Mouse (Mus musculus) CH12.LX (cell line): ENCODE measurements around the gene Mvd. TPM values are rescaled to one million over a fixed set of nuclear protein-coding genes. Genes with fewer than 3 reads are reported as not detected.

Source experiments
- DNase-seq: peaks from one replicate; pipeline ENCODE4 v3.0.0-alpha.2; 2013; ENCODE audit errors: extremely low read depth
- H3K27ac ChIP-seq: 2 replicates; pipeline ENCODE4 v1.5.1; 2012; ENCODE audit warnings: low read depth, mild to moderate bottlenecking, control low read depth, moderate library complexity; ENCODE audit not compliant: insufficient read depth
- H3K27me3 ChIP-seq: replicated peaks from 2 replicates; pipeline ENCODE3; 2012; ENCODE audit warnings: inconsistent platforms
- H3K36me3 ChIP-seq, 2 experiments: replicated peaks in 1 of 2; 2 replicates each; pipeline versions ENCODE3 to v1.6.1; 2012; ENCODE audit warnings: inconsistent platforms in 1 of 2, low read length in 1 of 2, mild to moderate bottlenecking in 1 of 2, mixed read lengths in 1 of 2, moderate library complexity in 1 of 2; ENCODE audit not compliant: control insufficient read depth in 1 of 2, insufficient read depth in 1 of 2
- H3K4me1 ChIP-seq, 2 experiments: 2 replicates each; pipeline ENCODE4 v1.6.1; 2012; ENCODE audit warnings: inconsistent platforms in 1 of 2, moderate library complexity in 1 of 2; ENCODE audit not compliant: insufficient read depth in 2 of 2, control insufficient read depth in 1 of 2
- H3K4me2 ChIP-seq: 2 replicates; pipeline ENCODE4 v1.6.1; 2012; ENCODE audit warnings: low read depth, mild to moderate bottlenecking, control low read depth; ENCODE audit not compliant: poor library complexity, insufficient read depth, severe bottlenecking
- H3K4me3 ChIP-seq, 3 experiments: fragments of 150-350 bp in 1 of 3; sonication (generic) in 1 of 3; replicated peaks in 1 of 3; 2 replicates each; pipeline versions ENCODE3 to v1.5.1; 2011 to 2012; ENCODE audit warnings: low read depth in 2 of 3, low read length in 2 of 3, mild to moderate bottlenecking in 2 of 3, moderate library complexity in 2 of 3, control low read depth in 1 of 3, improper control_type of control experiment in 1 of 3, inconsistent platforms in 1 of 3, mixed read lengths in 1 of 3; ENCODE audit not compliant: poor library complexity in 1 of 3
- H3K79me2 ChIP-seq: replicated peaks from 2 replicates; pipeline ENCODE4 v1.6.1; 2012; ENCODE audit warnings: mild to moderate bottlenecking, moderate library complexity; ENCODE audit not compliant: control insufficient read depth, poor library complexity, insufficient read depth, severe bottlenecking; ENCODE audit errors: extremely low read depth
- H3K9ac ChIP-seq: 2 replicates; pipeline ENCODE4 v1.6.1; 2012; ENCODE audit warnings: low read depth, mild to moderate bottlenecking, control low read depth, moderate library complexity; ENCODE audit not compliant: insufficient read depth
- H3K9me3 ChIP-seq: replicated peaks from 2 replicates; pipeline ENCODE3; 2012; ENCODE audit warnings: low read length, inconsistent platforms, mixed read lengths
- BHLHE40 ChIP-seq: IDR thresholded peaks from 2 replicates; pipeline ENCODE4 v1.6.1; 2011; ENCODE audit warnings: mild to moderate bottlenecking, low read depth, low read length, improper control_type of control experiment
- CHD1 ChIP-seq: IDR thresholded peaks from 2 replicates; pipeline ENCODE4 v1.6.1; 2012; ENCODE audit warnings: low read depth, low read length, improper control_type of control experiment, inconsistent platforms
- CTCF ChIP-seq, 2 experiments: IDR thresholded peaks in 1 of 2; conservative IDR thresholded peaks in 1 of 2; 2 replicates each; pipeline ENCODE4 v1.5.1; 2011 to 2012; ENCODE audit warnings: low read depth in 2 of 2, low read length in 2 of 2, improper control_type of control experiment in 1 of 2, inconsistent platforms in 1 of 2, mild to moderate bottlenecking in 1 of 2, moderate library complexity in 1 of 2
- E2F4 ChIP-seq: IDR thresholded peaks from 2 replicates; pipeline ENCODE4 v1.6.1; 2011; ENCODE audit warnings: low read depth, low read length, improper control_type of control experiment; ENCODE audit not compliant: insufficient replicate concordance
- ELF1 ChIP-seq: IDR thresholded peaks from 2 replicates; pipeline ENCODE4 v1.6.1; 2014; ENCODE audit warnings: low read depth, mild to moderate bottlenecking, inconsistent platforms, low read length, improper control_type of control experiment
- EP300 ChIP-seq: IDR thresholded peaks from 2 replicates; pipeline ENCODE4 v1.6.1; 2011; ENCODE audit warnings: low read length, improper control_type of control experiment
- ETS1 ChIP-seq: conservative IDR thresholded peaks from 2 replicates; pipeline ENCODE4 v1.6.1; 2012; ENCODE audit warnings: low read depth, mild to moderate bottlenecking, inconsistent platforms, low read length, improper control_type of control experiment, moderate library complexity
- GABPA ChIP-seq: IDR thresholded peaks from 2 replicates; pipeline ENCODE4 v1.6.1; 2012; ENCODE audit warnings: low read depth, low read length, improper control_type of control experiment, inconsistent platforms; ENCODE audit not compliant: insufficient replicate concordance
- IRF4 ChIP-seq: IDR thresholded peaks from 2 replicates; pipeline ENCODE4 v1.6.1; 2014; ENCODE audit warnings: low read depth, mild to moderate bottlenecking, inconsistent platforms, low read length, improper control_type of control experiment
- JUN ChIP-seq: IDR thresholded peaks from 2 replicates; pipeline ENCODE4 v1.6.1; 2011; ENCODE audit warnings: low read depth, mild to moderate bottlenecking, low read length, improper control_type of control experiment, moderate library complexity; ENCODE audit not compliant: insufficient read depth
- JUND ChIP-seq: conservative IDR thresholded peaks from 2 replicates; pipeline ENCODE4 v1.6.1; 2011; ENCODE audit warnings: low read depth, low read length, improper control_type of control experiment
- KAT2A ChIP-seq: IDR thresholded peaks from 2 replicates; pipeline ENCODE4 v1.6.1; 2012; ENCODE audit warnings: low read length, improper control_type of control experiment, inconsistent platforms; ENCODE audit not compliant: insufficient replicate concordance
- MAZ ChIP-seq: IDR thresholded peaks from 2 replicates; pipeline ENCODE4 v1.6.1; 2012; ENCODE audit warnings: low read depth, mild to moderate bottlenecking, inconsistent platforms, low read length, improper control_type of control experiment, moderate library complexity
- MEF2A ChIP-seq: IDR thresholded peaks from 2 replicates; pipeline ENCODE4 v1.6.1; 2014; ENCODE audit warnings: low read depth, mild to moderate bottlenecking, inconsistent platforms, low read length, improper control_type of control experiment, borderline replicate concordance
- MXI1 ChIP-seq: IDR thresholded peaks from 2 replicates; pipeline ENCODE4 v1.6.1; 2011; ENCODE audit warnings: mild to moderate bottlenecking, low read depth, low read length, improper control_type of control experiment
- NELFE ChIP-seq: IDR thresholded peaks from 2 replicates; pipeline ENCODE4 v1.6.1; 2011; ENCODE audit warnings: low read depth, low read length, improper control_type of control experiment
- PAX5 ChIP-seq: IDR thresholded peaks from 2 replicates; pipeline ENCODE4 v1.6.1; 2012; ENCODE audit warnings: low read length, inconsistent platforms, mixed read lengths
- POLR2AphosphoS2 ChIP-seq: IDR thresholded peaks from 2 replicates; pipeline ENCODE4 v1.6.1; 2011; ENCODE audit warnings: low read depth, low read length, improper control_type of control experiment
- RAD21 ChIP-seq: IDR thresholded peaks from 2 replicates; pipeline ENCODE4 v1.6.1; 2011; ENCODE audit warnings: low read depth, mild to moderate bottlenecking, low read length, improper control_type of control experiment, moderate library complexity
- RCOR1 ChIP-seq: conservative IDR thresholded peaks from 2 replicates; pipeline ENCODE4 v1.6.1; 2012; ENCODE audit warnings: low read depth, mild to moderate bottlenecking, inconsistent platforms, low read length, improper control_type of control experiment
- SIN3A ChIP-seq: IDR thresholded peaks from 2 replicates; pipeline ENCODE4 v1.6.1; 2012; ENCODE audit warnings: low read length, improper control_type of control experiment, inconsistent platforms
- SMC3 ChIP-seq: IDR thresholded peaks from 2 replicates; pipeline ENCODE4 v1.6.1; 2011; ENCODE audit warnings: low read depth, low read length, improper control_type of control experiment
- TBP ChIP-seq: conservative IDR thresholded peaks from 2 replicates; pipeline ENCODE4 v1.6.1; 2011; ENCODE audit warnings: low read depth, low read length, improper control_type of control experiment
- TCF12 ChIP-seq: IDR thresholded peaks from 2 replicates; pipeline ENCODE4 v1.6.1; 2014; ENCODE audit warnings: low read depth, mild to moderate bottlenecking, inconsistent platforms, low read length, improper control_type of control experiment
- UBTF ChIP-seq: IDR thresholded peaks from 2 replicates; pipeline ENCODE4 v1.6.1; 2012; ENCODE audit warnings: low read depth, mild to moderate bottlenecking, inconsistent platforms, low read length, improper control_type of control experiment, moderate library complexity
- USF1 ChIP-seq: IDR thresholded peaks from 2 replicates; pipeline ENCODE4 v1.6.1; 2014; ENCODE audit warnings: low read depth, mild to moderate bottlenecking, inconsistent platforms, low read length, improper control_type of control experiment
- ZC3H11A ChIP-seq: IDR thresholded peaks from 2 replicates; pipeline ENCODE4 v1.6.1; 2012; ENCODE audit warnings: low read depth, mild to moderate bottlenecking, inconsistent platforms, low read length, improper control_type of control experiment
- ZKSCAN1 ChIP-seq: IDR thresholded peaks from 2 replicates; pipeline ENCODE4 v1.6.1; 2012; ENCODE audit warnings: low read depth, inconsistent platforms, low read length, improper control_type of control experiment, borderline replicate concordance
- ZMIZ1 ChIP-seq: IDR thresholded peaks from 2 replicates; pipeline ENCODE4 v1.6.1; 2012; ENCODE audit warnings: low read depth, mild to moderate bottlenecking, inconsistent platforms, low read length, improper control_type of control experiment
- ZNF384 ChIP-seq: IDR thresholded peaks from 2 replicates; pipeline ENCODE4 v1.6.1; 2012; ENCODE audit warnings: low read depth, low read length, improper control_type of control experiment, inconsistent platforms
- dilution Hi-C: fragments of 300-500 bp; cut with MboI; formaldehyde crosslinking; loops from 2 replicates; pipeline ENCODE4 v1.14.3; 2020; ENCODE audit warnings: low sequenced_read_pairs; ENCODE audit not compliant: extremely low pct_unique_long_range_greater_than_20kb, extremely low pct_ligation_motif_present
- in situ Hi-C: fragments of 300-500 bp; cut with MboI; formaldehyde crosslinking; loops from 3 replicates; pipeline ENCODE4 v1.14.3; 2019; ENCODE audit warnings: low sequenced_read_pairs, low pct_ligation_motif_present, low pct_unique_long_range_greater_than_20kb, mixed read lengths
- polyA plus RNA-seq: library from polyadenylated mRNA; unstranded; fragments of >175 nt; gene quantifications from 2 replicates; pipeline ENCODE4 v1.2.1, GENCODE M21; 2012; ENCODE audit warnings: low read depth; ENCODE audit not compliant: insufficient read length
- total RNA-seq, 2 experiments: library from RNA; depleted of rRNA; stranded (reverse); fragments of 300-350 nt in 1 of 2; fragments of >200 nt in 1 of 2; gene quantifications; 2 replicates each; pipeline ENCODE4 v1.2.3; 2012 to 2014

The Mvd gene
- total and polyA plus RNA-seq, 3 experiments = 47.3 to 80.3 (median 54.0) TPM

GRCm38 (mm10) chr8:122430646-122431045 lies 12.6 kb downstream of the Mvd start:
- Histone ChIP-seq H3K27ac (peak overlapping the region; percentile 98), H3K9ac (peak overlapping the region; percentile 93), H3K9me3 (peaks cover 3% of the 10 kb centered on the region), H3K4me2 (peak overlapping the region; percentile 92), H3K4me1 (peaks cover 41 to 56% of the 10 kb centered on the region in 2 experiments), H3K79me2 (peaks cover 44% of the 10 kb centered on the region), H3K36me3 (peaks cover 30 to 63% of the 10 kb centered on the region in 2 experiments), H3K4me3 (peak overlapping the region; percentile 12 to 85 (median 48)), H3K27me3 (no peaks in the 10 kb centered on the region)
- in situ Hi-C loops (loop anchor here (25.0 kb wide), 1 partner anchor 843 kb away; the partner anchor contains the start of genes Fbxo31 and Map1lc3b), dilution Hi-C loops (no loop called here)
- peak; percentile 22 for DNase-seq
- no peak for TF ChIP-seq ELF1
- 0 out of 2 replicates have a peak, but pooled peaks have one; percentile 5 for TF ChIP-seq MAZ

- in situ Hi-C loops (loop anchor here (25.0 kb wide), 1 partner anchor 843 kb away; the partner anchor contains the start of genes Fbxo31 and Map1lc3b), dilution Hi-C loops (no loop called here)
- peak overlapping the region; percentile 98 for H3K27ac ChIP-seq
- H3K27me3 ChIP-seq = no peaks in the 10 kb centered on the region
- H3K79me2 ChIP-seq = peaks cover 44% of the 10 kb centered on the region
- peak overlapping the region; percentile 43 to 85 (median 48) for H3K4me3 ChIP-seq
- peak overlapping the region; percentile 92 for H3K4me2 ChIP-seq
- peak; percentile 91 for DNase-seq
- H3K36me3 ChIP-seq = peaks cover 35 to 63% of the 10 kb centered on the region in 2 experiments
- no peaks in the 10 kb centered on the region for H3K9me3 ChIP-seq
- H3K4me1 ChIP-seq = peaks cover 41 to 61% of the 10 kb centered on the region in 2 experiments
- peak overlapping the region; percentile 93 for H3K9ac ChIP-seq
- TF ChIP-seq MAZ (peak; percentile 38; the same call in 1 of the 2 replicates), CTCF (conservative IDR thresholded peaks at IDR 0.05 in 1 of 2, IDR thresholded peaks at IDR 0.05 in 1 of 2; ENCODE audit: low read depth in 2 of 2, low read length in 2 of 2) (no peak), SMC3 (no peak), E2F4 (no peak), UBTF (0 out of 2 replicates have a peak, but pooled peaks have one; percentile 53), JUN (peak; percentile 20), ELF1 (peak; percentile 62), IRF4 (peak; percentile 87), PAX5 (no peak), SIN3A (peak; percentile 83), TBP (peak; percentile 45; the same call in 1 of the 2 replicates), JUND (0 out of 2 replicates have a peak, but pooled peaks have one; percentile 12), ZC3H11A (no peak), TCF12 (peak; percentile 55; the same call in 1 of the 2 replicates), ZMIZ1 (peak; percentile 57), RAD21 (no peak; the same call in 1 of the 2 replicates), RCOR1 (peak; percentile 72; the same call in 1 of the 2 replicates), EP300 (peak; percentile 69), BHLHE40 (peak; percentile 76), GABPA (no peak), KAT2A (0 out of 2 replicates have a peak, but pooled peaks have one; percentile 19), MXI1 (peak; percentile 74), CHD1 (no peak), ZKSCAN1 (no peak), ZNF384 (no peak), USF1 (no peak), MEF2A (peak; percentile 27; the same call in 1 of the 2 replicates), POLR2AphosphoS2 (peak; percentile 92), NELFE (no peak; the same call in 1 of the 2 replicates), ETS1 (peak; percentile 79)
Observed at GRCm38 (mm10) chr8:122430058-122430636, 13.1 kb downstream of the Mvd start.
